Mouse (Mus musculus): ENCODE measurements at regions not wholly inside any gene's neighbourhood (a gene's known extent, or its start where the extent isn't known, plus 50 kb on each side); places are given as distances from the start of the nearest gene placed in this dataset.
A peak's percentile ranks its signal among the peaks of the same experiment; 100 is the strongest.

DNA sequence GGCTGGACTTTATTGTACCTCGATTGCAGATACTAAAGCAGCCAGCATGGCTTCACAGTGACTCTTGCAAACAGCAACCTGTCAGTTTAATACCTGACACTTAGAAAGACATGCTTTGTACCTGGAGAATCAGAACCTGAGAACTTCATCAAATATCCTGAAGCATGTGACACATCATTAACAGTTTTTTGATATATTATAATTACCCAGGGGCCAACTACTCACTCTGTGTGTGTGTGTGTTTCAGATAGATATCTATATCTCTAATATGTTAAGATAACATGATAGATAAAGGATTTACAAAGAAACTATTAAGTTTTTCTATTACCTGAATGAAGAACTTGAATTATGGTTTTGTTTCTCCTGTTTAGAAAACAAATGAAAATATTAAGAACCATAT is 254.5 kb downstream of the Plk2 start:
- WGBS = 75% methylated on average over 1 of the region's 1 CpGs
- Histone ChIP-seq H3K4me1 (ENCODE audit: insufficient read depth, low read length) (no peaks in the 10 kb centered on the region), H3K27ac (ENCODE audit: low read length) (no peak overlapping the region), H3K4me2 (replicated peaks; ENCODE audit: low read depth, low read length) (no peak overlapping the region), H3K9me3 (ENCODE audit: low read length) (no peaks in the 10 kb centered on the region), H3K9ac (replicated peaks; ENCODE audit: low read length) (no peak overlapping the region), H3K36me3 (ENCODE audit: insufficient read depth, low read length) (no peaks in the 10 kb centered on the region), H3K4me3 (ENCODE audit: low read length) (no peak overlapping the region), H3K27me3 (ENCODE audit: insufficient read depth, low read length) (no peaks in the 10 kb centered on the region)
- no peak for ATAC-seq (ENCODE audit: low FRiP score, low TSS enrichment)

DNA sequence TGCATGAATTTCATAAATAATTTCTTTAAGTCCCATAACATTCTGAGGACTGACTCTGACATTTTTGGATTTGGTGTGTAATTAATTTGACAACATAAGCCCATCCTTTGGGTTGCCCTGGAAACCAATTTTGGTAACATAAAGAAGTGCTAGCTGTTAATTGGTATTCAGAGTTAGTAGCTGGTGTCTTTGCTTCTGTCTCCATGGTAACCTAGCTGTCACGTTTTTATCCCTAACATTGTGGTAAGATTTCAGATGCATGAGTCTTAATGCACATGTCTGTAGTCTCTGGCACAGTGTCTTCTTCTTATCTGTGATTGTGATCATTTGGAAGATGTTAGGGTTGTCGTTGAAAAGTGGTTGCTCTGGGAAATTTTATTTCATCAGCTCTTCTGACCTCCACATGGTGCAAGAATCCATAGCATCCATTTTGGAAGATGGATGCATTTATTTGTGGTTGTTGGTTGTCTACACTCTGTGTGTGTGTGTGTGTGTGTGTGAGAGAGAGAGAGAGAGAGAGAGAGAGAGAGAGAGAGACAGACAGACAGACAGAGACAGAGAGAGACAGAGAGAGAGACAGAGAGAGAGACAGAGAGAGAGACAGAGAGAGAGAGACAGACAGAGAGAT is 255.1 kb downstream of the Plk2 start:
- WGBS = 58% methylated on average over 2 of the region's 2 CpGs
- ATAC-seq (ENCODE audit: low FRiP score, low TSS enrichment) = no peak
- no peak overlapping the region for H3K9ac ChIP-seq (replicated peaks; ENCODE audit: low read length)
- no peaks in the 10 kb centered on the region for H3K27me3 ChIP-seq (ENCODE audit: insufficient read depth, low read length)
- no peaks in the 10 kb centered on the region for H3K36me3 ChIP-seq (ENCODE audit: insufficient read depth, low read length)
- H3K9me3 ChIP-seq (ENCODE audit: low read length) = no peaks in the 10 kb centered on the region
- no peak overlapping the region for H3K4me3 ChIP-seq (ENCODE audit: low read length)
- no peaks in the 10 kb centered on the region for H3K4me1 ChIP-seq (ENCODE audit: insufficient read depth, low read length)
- H3K27ac ChIP-seq (ENCODE audit: low read length) = no peak overlapping the region
- H3K4me2 ChIP-seq (replicated peaks; ENCODE audit: low read depth, low read length) = no peak overlapping the region

DNA sequence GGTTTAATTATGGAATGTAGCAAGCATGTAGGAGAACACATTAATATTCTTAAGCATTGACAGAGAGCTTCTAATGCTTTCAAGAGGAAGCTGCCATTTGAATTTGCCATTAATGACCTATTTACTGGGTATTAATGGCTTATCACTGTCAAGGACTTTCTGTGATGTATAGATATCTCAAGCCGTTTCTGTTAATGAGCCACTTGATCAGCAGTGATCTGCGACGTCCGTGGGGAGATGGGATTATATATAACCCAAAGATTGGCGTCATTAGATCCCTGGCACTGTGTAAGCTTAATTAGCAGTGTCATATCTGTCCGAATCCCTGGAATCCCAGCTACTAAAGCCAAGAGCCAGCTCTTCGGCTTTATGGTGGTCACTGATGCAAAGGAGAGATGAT is 257.4 kb downstream of the Plk2 start:
- no peak overlapping the region for H3K4me2 ChIP-seq (replicated peaks; ENCODE audit: low read depth, low read length)

DNA sequence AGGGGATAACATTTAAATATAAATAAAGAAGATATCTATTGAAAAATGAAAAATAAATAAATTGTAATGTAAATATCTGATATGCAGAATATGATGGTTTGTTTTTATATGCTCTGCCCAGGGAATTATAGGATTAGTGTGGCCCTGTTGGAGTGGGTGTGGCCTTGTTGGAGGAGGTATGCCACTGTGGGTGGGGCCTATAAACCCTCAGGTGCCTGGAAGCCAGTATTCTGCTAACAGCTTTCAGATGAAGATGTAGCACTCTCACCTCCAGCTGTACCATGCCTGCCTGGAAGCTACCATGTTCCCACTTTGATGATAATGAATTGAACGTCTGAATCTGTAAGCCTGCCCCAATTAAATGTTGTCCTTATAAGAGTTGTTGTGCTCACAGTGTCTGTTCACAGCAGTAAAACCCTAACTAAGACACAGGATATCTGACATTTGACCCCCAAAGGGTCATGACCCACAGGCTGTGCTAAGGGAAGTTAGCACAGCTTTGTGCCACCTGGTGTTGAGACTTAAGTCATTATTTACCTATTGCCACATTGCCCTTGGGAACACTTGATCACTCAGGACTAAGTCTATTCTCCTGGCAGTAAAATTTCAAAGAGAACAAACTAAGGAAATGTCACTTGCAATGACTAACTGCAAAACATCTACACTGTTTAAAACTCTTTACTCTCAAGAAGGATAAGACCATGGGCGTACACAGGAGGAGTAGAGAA is 270.4 kb downstream of the Plk2 start:
- Histone ChIP-seq H3K9ac (replicated peaks; ENCODE audit: low read length) (no peak overlapping the region), H3K4me3 (ENCODE audit: low read length) (no peak overlapping the region), H3K27ac (ENCODE audit: low read length) (no peak overlapping the region), H3K4me2 (replicated peaks; ENCODE audit: low read depth, low read length) (no peak overlapping the region), H3K9me3 (ENCODE audit: low read length) (no peaks in the 10 kb centered on the region), H3K4me1 (ENCODE audit: insufficient read depth, low read length) (no peaks in the 10 kb centered on the region), H3K27me3 (ENCODE audit: insufficient read depth, low read length) (no peaks in the 10 kb centered on the region), H3K36me3 (ENCODE audit: insufficient read depth, low read length) (no peaks in the 10 kb centered on the region)
- no peak for ATAC-seq (ENCODE audit: low FRiP score, low TSS enrichment)
- 39% methylated on average over 2 of the region's 2 CpGs for WGBS

More for the DNA sequence above, 257.4 kb downstream of the Plk2 start:
- H3K4me3 ChIP-seq (ENCODE audit: low read length) = no peak overlapping the region
- no peak overlapping the region for H3K9ac ChIP-seq (replicated peaks; ENCODE audit: low read length)
- no peaks in the 10 kb centered on the region for H3K9me3 ChIP-seq (ENCODE audit: low read length)
- WGBS = 64% methylated on average over 7 of the region's 7 CpGs
- H3K27ac ChIP-seq (ENCODE audit: low read length) = no peak overlapping the region
- H3K4me1 ChIP-seq (ENCODE audit: insufficient read depth, low read length) = no peaks in the 10 kb centered on the region
- ATAC-seq (ENCODE audit: low FRiP score, low TSS enrichment) = no peak
- H3K27me3 ChIP-seq (ENCODE audit: insufficient read depth, low read length) = no peaks in the 10 kb centered on the region
- H3K36me3 ChIP-seq (ENCODE audit: insufficient read depth, low read length) = no peaks in the 10 kb centered on the region

DNA sequence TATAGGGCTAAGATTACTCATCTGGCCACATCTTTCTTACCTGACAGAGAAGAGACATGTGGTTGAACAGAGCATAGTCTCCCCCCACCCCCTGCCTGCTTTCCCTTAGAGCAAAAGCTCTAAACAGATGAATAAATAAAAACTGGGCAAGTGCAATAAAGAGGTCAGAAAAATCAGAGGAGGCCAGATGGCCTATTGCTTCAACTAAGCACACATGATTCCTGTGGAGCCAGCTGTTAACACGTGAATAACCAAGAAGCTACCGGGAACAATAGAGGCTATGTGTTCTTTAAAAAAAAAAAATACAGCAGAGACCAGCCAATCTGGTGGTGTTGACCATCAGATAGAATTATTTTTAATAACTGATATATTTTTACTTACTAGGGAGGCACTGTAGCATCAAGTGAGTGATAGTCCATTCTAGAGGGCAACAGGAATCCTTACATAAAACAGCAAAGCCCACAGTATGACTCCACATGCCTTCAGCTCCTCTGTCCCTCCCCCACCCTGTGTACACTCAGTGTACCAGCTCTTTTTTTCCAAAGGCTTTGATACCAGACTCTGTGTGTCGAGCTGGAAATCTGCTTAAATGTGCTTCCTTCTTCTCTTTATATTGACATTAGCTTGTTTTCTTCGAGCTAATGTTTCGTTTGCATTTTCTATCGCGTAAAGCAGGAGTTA is 272.6 kb downstream of the Plk2 start:
- Histone ChIP-seq H3K9ac (replicated peaks; ENCODE audit: low read length) (no peak overlapping the region), H3K4me3 (ENCODE audit: low read length) (no peak overlapping the region), H3K27ac (ENCODE audit: low read length) (no peak overlapping the region), H3K9me3 (ENCODE audit: low read length) (no peaks in the 10 kb centered on the region), H3K4me1 (ENCODE audit: insufficient read depth, low read length) (no peaks in the 10 kb centered on the region), H3K36me3 (ENCODE audit: insufficient read depth, low read length) (no peaks in the 10 kb centered on the region), H3K4me2 (replicated peaks; ENCODE audit: low read depth, low read length) (no peak overlapping the region), H3K27me3 (ENCODE audit: insufficient read depth, low read length) (no peaks in the 10 kb centered on the region)
- ATAC-seq (ENCODE audit: low FRiP score, low TSS enrichment) = no peak
- 45% methylated on average over 7 of the region's 7 CpGs for WGBS

DNA sequence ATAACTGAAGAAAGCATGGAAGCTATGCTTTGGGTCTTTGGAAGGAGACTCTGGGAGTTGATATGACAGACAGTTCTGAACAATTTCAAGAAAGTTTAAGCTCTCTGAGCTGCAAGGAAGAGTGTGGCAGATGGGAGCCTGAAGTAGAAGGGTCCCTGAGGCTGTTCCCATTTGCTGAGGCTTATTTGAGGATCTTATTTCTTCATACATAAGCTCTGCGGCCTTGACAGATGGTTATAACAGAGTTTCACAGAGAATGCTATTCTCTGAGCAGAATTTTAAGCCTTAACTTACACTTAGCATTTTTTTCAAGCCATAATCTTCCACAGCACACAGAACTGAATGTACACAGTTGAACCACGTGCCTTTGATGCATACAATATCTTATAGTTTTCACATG is 278.7 kb downstream of the Plk2 start:
- no peak overlapping the region for H3K4me2 ChIP-seq (replicated peaks; ENCODE audit: low read depth, low read length)
- H3K9ac ChIP-seq (replicated peaks; ENCODE audit: low read length) = no peak overlapping the region
- H3K27me3 ChIP-seq (ENCODE audit: insufficient read depth, low read length) = no peaks in the 10 kb centered on the region
- WGBS = 70% methylated on average over 2 of the region's 2 CpGs
- H3K36me3 ChIP-seq (ENCODE audit: insufficient read depth, low read length) = no peaks in the 10 kb centered on the region
- H3K9me3 ChIP-seq (ENCODE audit: low read length) = no peaks in the 10 kb centered on the region
- no peak overlapping the region for H3K4me3 ChIP-seq (ENCODE audit: low read length)
- no peak for ATAC-seq (ENCODE audit: low FRiP score, low TSS enrichment)
- no peaks in the 10 kb centered on the region for H3K4me1 ChIP-seq (ENCODE audit: insufficient read depth, low read length)
- no peak overlapping the region for H3K27ac ChIP-seq (ENCODE audit: low read length)

DNA sequence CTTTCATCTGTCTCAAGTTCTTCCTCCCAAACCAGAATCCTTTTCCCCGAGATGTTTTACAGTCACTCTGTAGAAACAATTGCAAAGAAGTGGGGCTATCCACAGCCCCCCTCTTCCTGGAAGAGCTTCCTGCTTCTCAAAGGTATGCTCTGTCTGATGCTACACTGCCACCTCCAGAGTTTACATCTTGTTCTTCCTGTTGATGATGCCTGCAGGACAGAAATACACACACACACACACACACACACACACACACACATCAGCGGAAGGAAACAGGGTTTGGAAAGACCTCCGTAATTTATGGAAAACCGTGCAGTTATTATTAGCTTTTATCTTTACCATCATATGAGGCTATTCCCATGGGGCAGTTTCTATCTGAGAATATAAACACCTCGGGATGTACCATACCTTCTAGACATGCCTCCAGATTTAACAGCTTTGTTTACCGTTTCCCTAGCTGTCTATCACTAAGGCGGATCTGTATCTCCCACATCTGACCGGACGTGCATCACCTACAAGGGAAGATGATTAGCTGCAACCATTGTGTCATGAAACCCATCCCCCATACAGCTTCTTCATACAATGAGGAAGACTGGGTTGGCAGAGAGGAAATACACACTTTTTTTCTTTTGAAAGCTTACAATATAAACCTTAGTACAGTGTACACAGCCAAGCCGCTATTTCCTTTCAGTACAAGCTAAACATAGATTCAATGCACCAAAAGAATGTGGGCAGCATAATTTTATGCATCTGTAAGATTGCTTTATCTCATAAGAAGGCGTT is 288.6 kb downstream of the Plk2 start:
- peak; percentile 54; the same call in 1 of the 2 replicates for ATAC-seq (ENCODE audit: low FRiP score, low TSS enrichment)

DNA sequence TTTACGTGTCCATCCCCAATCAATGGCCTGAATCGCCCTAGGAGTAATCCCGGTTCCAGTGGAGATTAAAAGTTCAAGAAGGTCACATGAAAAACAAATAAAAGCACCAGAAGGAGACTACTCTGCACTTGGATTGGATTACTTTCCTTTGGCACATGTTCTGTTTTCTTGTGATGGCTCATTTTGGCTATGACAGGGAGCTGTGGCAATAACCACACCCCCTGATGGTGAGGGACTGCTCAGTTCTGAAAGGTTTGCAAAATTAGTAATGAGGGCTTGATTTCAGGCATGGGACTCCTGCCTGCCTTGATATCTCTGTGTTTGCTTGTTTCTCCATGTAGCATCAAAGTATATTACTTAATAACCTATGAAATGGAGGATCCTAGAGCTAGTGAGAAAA is 293.9 kb downstream of the Plk2 start:
- H3K4me2 ChIP-seq (replicated peaks; ENCODE audit: low read depth, low read length) = no peak overlapping the region
- WGBS = 59% methylated on average over 3 of the region's 3 CpGs

More for the DNA sequence above, 288.6 kb downstream of the Plk2 start:
- Histone ChIP-seq H3K27ac (ENCODE audit: low read length) (0 out of 2 replicates have a peak overlapping the region, but pooled peaks have one; percentile 25), H3K9me3 (ENCODE audit: low read length) (no peaks in the 10 kb centered on the region), H3K4me3 (ENCODE audit: low read length) (no peak overlapping the region), H3K4me1 (ENCODE audit: insufficient read depth, low read length) (no peaks in the 10 kb centered on the region), H3K36me3 (ENCODE audit: insufficient read depth, low read length) (no peaks in the 10 kb centered on the region), H3K4me2 (replicated peaks; ENCODE audit: low read depth, low read length) (no peak overlapping the region), H3K9ac (replicated peaks; ENCODE audit: low read length) (no peak overlapping the region), H3K27me3 (ENCODE audit: insufficient read depth, low read length) (no peaks in the 10 kb centered on the region)
- WGBS = 69% methylated on average over 11 of the region's 11 CpGs

DNA sequence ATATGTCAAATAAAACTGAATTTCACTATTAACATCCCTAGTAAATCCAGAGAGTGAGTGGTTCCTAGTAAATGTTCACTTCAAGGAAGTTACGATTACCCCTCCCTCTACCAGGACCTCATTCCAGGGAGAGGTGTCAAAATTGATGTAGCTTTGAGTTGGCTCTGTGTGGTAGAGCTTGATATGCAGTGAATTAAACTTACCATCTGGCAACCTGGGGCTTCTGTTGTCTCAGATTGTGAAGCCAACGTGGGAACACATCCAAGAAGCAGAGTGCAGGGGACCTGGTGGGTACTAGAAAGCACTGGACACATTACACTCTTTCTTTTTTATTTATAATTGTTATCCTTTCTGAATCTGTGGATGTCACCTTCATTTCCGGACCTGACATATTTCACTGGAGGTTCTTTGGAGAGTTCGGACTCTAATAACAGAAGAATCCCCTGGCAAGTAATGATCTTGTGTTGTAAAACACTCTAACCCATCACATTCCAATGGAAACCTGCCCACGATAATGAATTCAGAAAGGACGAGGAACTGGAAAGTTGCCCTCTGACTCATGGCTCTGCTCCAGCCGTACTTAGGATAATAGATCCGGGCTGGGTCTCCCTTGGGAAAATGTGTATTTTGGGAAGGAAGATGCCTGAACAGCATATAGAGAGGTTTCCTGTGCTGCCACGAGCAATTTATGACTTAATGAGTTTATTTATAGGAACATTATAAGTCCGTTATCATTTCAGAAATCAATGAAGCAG is 295.8 kb downstream of the Plk2 start:
- Histone ChIP-seq H3K4me3 (ENCODE audit: low read length) (no peak overlapping the region), H3K36me3 (ENCODE audit: insufficient read depth, low read length) (no peaks in the 10 kb centered on the region), H3K4me2 (replicated peaks; ENCODE audit: low read depth, low read length) (no peak overlapping the region), H3K9me3 (ENCODE audit: low read length) (no peaks in the 10 kb centered on the region), H3K27me3 (ENCODE audit: insufficient read depth, low read length) (no peaks in the 10 kb centered on the region), H3K4me1 (ENCODE audit: insufficient read depth, low read length) (peaks cover 3% of the 10 kb centered on the region; the same call in 1 of the 2 replicates), H3K9ac (replicated peaks; ENCODE audit: low read length) (no peak overlapping the region), H3K27ac (ENCODE audit: low read length) (peak overlapping the region; percentile 4; the same call in 1 of the 2 replicates)
- peak; percentile 69; the same call in 1 of the 2 replicates for ATAC-seq (ENCODE audit: low FRiP score, low TSS enrichment)
- 30% methylated on average over 10 of the region's 10 CpGs for WGBS

More for the DNA sequence above, 293.9 kb downstream of the Plk2 start:
- Histone ChIP-seq H3K4me1 (ENCODE audit: insufficient read depth, low read length) (peaks cover 3% of the 10 kb centered on the region; the same call in 1 of the 2 replicates), H3K36me3 (ENCODE audit: insufficient read depth, low read length) (no peaks in the 10 kb centered on the region), H3K27ac (ENCODE audit: low read length) (no peak overlapping the region), H3K27me3 (ENCODE audit: insufficient read depth, low read length) (no peaks in the 10 kb centered on the region), H3K4me3 (ENCODE audit: low read length) (no peak overlapping the region), H3K9me3 (ENCODE audit: low read length) (no peaks in the 10 kb centered on the region), H3K9ac (replicated peaks; ENCODE audit: low read length) (no peak overlapping the region)
- no peak for ATAC-seq (ENCODE audit: low FRiP score, low TSS enrichment)
